Mouse (Mus musculus) neural tube, embryonic 12.5 days (tissue): Measurements from ENCODE around the gene Gnat1. TPM values are rescaled to one million over a fixed set of nuclear protein-coding genes. Genes with fewer than 3 reads are reported as not detected.
A peak's percentile ranks its signal among the peaks of the same experiment; 100 is the strongest.

Experiments
- ATAC-seq: fragments of 200-750 bp; cut with Nextera tagmentation; 2 replicates; pipeline ENCODE4 v1.8.0; 2017; ENCODE audit warnings: low read depth, mild to moderate bottlenecking, moderate TSS enrichment, moderate library complexity; ENCODE audit not compliant: low FRiP score
- H3K27ac ChIP-seq: fragments of 300-500 bp; sonication (generic); 2 replicates; pipeline ENCODE4 v1.5.1; 2016
- H3K27me3 ChIP-seq: fragments of 300-500 bp; sonication (generic); replicated peaks from 2 replicates; pipeline ENCODE4 v1.6.1; 2016; ENCODE audit warnings: mild to moderate bottlenecking
- H3K36me3 ChIP-seq: fragments of 300-500 bp; sonication (generic); 2 replicates; pipeline ENCODE4 v1.6.1; 2016; ENCODE audit warnings: mild to moderate bottlenecking
- H3K4me1 ChIP-seq: fragments of 300-500 bp; sonication (generic); 2 replicates; pipeline ENCODE4 v1.6.1; 2016
- H3K4me2 ChIP-seq: fragments of 300-500 bp; sonication (generic); replicated peaks from 2 replicates; pipeline ENCODE4 v1.6.1; 2016; ENCODE audit warnings: mild to moderate bottlenecking
- H3K4me3 ChIP-seq: fragments of 300-500 bp; sonication (generic); 2 replicates; pipeline ENCODE4 v1.5.1; 2016
- H3K9ac ChIP-seq: fragments of 300-500 bp; sonication (generic); 2 replicates; pipeline ENCODE4 v1.6.1; 2016; ENCODE audit warnings: mild to moderate bottlenecking
- H3K9me3 ChIP-seq: fragments of 300-500 bp; sonication (generic); 2 replicates; pipeline ENCODE4 v1.6.1; 2016; ENCODE audit warnings: mild to moderate bottlenecking
- WGBS: fragments of 180-500 bp; shearing (Covaris S2); methylation state at CpG from one replicate; pipeline ENCODE4 v1.1.7; 2016; 5-methylcytosine and 5-hydroxymethylcytosine counted together
- polyA plus RNA-seq: library from polyadenylated mRNA; unstranded; fragments of >200 nt; fragmentation: Nextera tagmentation; extraction: Ambion mirVana; gene quantifications from 2 replicates; pipeline ENCODE4 v1.2.1, GENCODE M21; 2016

Gnat1 gene
- polyA plus RNA-seq, 1 experiment from 2014 or later, result 2.3 TPM

DNA sequence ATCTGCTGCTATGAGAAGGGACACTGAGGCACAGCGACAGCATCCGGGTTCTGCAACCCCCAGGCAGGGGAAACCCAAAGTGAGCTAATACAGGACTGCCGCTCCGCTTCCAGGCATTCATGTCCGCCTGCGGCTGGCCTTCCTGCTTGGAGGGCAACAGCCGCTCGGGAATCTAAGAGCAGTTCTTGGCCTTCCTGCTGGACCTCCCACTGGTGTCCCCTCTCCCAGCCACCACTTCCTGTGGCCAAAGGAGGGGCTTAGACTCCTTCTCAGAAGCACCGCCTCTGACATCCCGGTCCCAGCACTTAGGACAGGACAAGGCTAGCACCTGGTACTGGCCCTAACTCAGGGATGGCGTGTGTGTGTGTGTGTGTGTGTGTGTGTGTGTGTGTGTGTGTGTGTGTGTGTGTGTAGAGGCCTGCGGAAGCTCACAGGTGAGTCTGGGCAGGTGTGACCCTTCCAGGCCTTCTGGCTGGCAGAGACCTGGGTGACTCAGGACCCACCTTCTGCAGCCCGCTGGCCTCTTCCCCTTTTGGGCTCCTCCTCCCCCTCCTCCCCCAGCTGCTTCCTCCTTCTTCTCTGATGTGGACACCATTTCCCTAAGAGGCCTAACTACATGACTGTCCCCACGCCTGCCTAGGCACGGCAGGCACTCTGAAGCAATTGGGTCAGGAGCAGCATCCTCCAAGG lies 50.6 kb downstream of the Gnat1 start:
- WGBS, result 38% methylated on average over 14 of the region's 15 CpGs
- no peak for ATAC-seq
- H3K4me3 ChIP-seq, result no peak overlapping the region
- H3K36me3 ChIP-seq, result peaks cover 20% of the 10 kb centered on the region
- H3K27me3 ChIP-seq, result no peaks in the 10 kb centered on the region
- H3K4me2 ChIP-seq, result peak overlapping the region; percentile 99
- H3K4me1 ChIP-seq, result peaks cover 94% of the 10 kb centered on the region
- H3K9ac ChIP-seq, result peak overlapping the region; percentile 58
- H3K27ac ChIP-seq, result peak overlapping the region; percentile 96
- H3K9me3 ChIP-seq, result no peaks in the 10 kb centered on the region

DNA sequence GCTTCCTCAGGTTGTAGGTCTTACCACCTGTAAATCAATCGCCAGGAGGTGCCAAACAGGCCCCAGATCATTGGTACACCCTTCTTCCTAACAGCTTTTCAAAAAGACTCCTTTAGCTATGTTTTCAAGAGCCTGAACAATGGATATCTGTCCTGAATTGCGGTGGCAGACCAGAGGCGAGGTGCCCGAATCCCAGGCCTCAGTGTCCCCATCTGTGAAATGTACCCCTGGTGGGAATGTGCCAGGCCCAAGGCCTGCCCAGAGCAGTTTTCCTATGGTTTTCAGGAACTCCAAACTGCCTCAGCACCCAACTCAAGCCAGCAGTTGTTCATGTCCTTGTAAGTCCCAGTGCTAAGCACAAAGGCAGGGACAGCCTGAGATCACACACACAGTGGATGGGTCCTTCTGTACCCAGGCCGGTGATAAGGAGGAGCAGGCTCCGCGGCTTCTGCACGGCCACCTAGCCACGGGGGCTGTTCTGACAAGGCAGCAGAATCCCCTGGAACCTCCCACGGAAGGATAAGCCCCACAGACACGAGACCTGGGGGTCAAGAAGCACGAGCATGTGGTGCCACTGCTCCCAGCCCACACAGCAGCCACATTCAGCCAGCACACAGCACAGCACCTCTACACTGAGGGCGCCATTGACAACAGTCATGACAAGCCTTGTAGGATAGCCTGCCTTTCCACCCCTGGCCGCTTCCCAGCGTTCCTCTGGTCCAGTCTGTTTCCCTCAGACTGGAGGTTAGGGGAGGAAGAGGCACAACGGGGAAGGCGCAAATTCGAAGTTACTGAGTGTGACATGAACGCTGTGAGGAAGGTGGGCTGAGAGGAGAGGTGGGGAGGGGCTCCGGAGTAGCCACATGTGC lies 51.9 kb downstream of the Gnat1 start:
- Histone ChIP-seq H3K4me1 (peaks cover 82% of the 10 kb centered on the region), H3K9ac (peak overlapping the region; percentile 58), H3K36me3 (peaks cover 28% of the 10 kb centered on the region), H3K4me3 (no peak overlapping the region), H3K9me3 (no peaks in the 10 kb centered on the region), H3K27ac (peak overlapping the region; percentile 96), H3K27me3 (no peaks in the 10 kb centered on the region), H3K4me2 (peak overlapping the region; percentile 99)
- no peak for ATAC-seq
- 25% methylated on average over 20 of the region's 20 CpGs for WGBS

DNA sequence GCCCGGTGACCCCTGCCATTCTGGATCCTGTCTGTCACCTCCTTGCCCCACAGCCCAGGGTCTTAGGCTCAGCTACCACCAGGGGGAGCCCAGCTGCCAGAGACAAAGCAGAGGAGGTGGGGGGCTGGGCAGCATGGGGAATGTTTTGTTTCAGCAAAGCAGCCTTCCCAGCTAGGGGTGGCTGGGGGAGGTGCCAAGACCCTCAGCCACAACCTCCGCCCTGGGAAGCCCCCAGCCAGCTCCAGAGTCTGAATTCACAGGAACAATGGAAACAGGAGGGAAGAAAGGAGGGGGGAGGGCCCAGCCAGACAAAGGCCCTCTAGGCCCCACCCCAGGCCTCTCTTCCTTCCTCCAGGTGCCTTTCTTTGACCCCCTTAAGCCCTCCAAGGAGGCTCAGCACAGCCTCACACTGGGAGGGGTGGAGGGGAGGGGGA lies 52.7 kb downstream of the Gnat1 start:
- Histone ChIP-seq H3K4me2 (peak overlapping the region; percentile 99), H3K9ac (peak overlapping the region; percentile 58), H3K36me3 (peaks cover 35% of the 10 kb centered on the region), H3K27me3 (no peaks in the 10 kb centered on the region), H3K27ac (peak overlapping the region; percentile 96), H3K9me3 (no peaks in the 10 kb centered on the region), H3K4me1 (peaks cover 74% of the 10 kb centered on the region), H3K4me3 (peak overlapping the region; percentile 3; the same call in 1 of the 2 replicates)
- WGBS, result 0% methylated on average over 2 of the region's 2 CpGs
- peak; percentile 45 for ATAC-seq

DNA sequence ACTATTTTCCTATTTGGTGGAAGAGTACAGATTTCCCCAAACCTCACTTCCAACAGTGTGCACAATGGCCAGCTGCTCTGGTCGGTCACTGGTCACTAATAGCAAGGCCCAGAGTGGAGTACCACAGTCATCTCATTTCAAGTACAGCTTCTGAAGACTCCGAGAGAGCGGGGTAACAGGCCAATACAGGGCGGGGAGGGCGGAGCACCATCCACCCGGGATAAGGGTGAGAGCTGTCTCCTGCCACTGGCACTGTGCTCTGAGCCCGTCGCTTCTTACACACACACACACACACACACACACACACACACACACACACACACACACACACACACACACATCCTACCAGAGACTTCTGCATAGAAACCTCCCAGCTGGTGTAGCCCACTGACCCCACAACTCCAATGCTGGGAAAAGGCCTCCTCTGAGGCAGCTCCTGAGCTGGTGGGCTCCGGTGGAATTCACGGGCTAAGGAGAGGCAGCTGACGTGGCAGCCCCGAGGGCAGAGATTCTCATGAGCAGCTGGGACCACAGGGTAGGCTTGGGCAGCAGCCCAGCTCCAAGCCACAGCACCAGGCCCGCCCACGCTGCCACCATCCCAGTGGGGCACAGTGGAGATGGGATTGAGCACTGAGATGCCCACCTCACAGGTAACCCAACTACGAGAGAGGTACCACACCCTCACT lies 53.2 kb downstream of the Gnat1 start:
- peak; percentile 10 for ATAC-seq
- WGBS, result 30% methylated on average over 13 of the region's 15 CpGs
- peaks cover 69% of the 10 kb centered on the region for H3K4me1 ChIP-seq
- H3K9me3 ChIP-seq, result no peaks in the 10 kb centered on the region
- H3K27ac ChIP-seq, result peak overlapping the region; percentile 96
- peak overlapping the region; percentile 99 for H3K4me2 ChIP-seq
- H3K36me3 ChIP-seq, result peaks cover 36% of the 10 kb centered on the region
- H3K9ac ChIP-seq, result peak overlapping the region; percentile 58
- H3K4me3 ChIP-seq, result peak overlapping the region; percentile 3; the same call in 1 of the 2 replicates
- no peaks in the 10 kb centered on the region for H3K27me3 ChIP-seq

DNA sequence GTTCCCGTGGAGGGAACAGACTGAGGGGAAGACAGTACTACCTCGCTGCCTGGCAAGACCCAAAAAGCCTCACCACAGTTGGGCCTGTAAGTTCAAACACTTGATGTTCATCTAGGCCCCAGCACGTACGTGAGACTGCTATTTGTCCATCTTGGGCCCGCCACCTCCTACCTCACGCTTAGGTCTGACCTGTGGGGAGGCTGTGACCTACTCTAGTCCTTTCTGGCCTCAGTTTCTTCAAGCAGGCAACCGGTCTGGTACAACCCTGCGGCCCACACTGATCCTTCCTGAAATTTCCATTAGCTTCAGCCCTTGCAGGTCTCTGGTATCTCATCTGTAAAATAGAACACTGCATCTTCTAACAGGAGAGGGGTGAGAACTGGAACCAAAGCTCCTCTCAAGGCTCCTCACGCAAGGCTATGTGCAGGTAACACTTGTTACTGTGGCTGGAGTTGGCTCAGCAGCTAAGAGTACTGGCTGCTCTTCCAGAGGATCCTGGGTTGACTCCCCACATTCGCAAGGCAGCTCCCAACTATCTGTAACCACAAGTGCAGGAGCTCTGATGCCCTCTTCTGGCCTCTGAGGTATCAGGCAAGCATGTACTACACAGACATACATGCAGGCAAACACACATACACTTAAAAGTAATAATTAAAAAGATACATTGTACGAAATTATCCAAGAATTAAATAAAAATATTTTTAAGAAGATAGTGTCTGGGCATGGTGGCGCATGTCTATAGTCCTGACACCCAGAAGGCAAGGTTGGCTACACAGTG lies 54.0 kb downstream of the Gnat1 start:
- Histone ChIP-seq H3K27me3 (no peaks in the 10 kb centered on the region), H3K9me3 (no peaks in the 10 kb centered on the region), H3K9ac (peak overlapping the region; percentile 29; the same call in 1 of the 2 replicates), H3K27ac (peak overlapping the region; percentile 96; the same call in 1 of the 2 replicates), H3K4me2 (peak overlapping the region; percentile 99; the same call in 1 of the 2 replicates), H3K4me1 (peaks cover 61% of the 10 kb centered on the region), H3K4me3 (no peak overlapping the region), H3K36me3 (peaks cover 36% of the 10 kb centered on the region)
- 89% methylated on average over 12 of the region's 12 CpGs for WGBS
- no peak for ATAC-seq

DNA sequence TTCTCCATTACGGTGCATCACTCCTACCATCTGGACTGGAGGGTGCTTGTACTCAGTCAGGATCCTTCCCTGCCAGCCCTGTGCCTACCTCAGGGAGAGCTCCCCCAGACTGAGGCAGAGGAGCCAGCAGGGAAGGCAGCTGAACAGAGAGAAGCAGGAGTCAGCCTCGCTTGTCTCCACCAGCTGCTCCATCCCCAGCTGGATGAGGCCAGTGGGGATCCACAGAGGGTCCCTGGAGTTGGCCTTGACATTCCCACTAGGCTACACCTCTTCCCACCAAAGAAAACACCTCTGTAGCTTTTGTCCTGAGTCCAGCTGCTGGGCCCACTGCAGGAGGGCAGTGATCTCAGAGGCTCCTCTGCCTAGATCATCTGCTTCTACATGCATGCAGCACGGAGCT lies 54.6 kb downstream of the Gnat1 start:
- no peak overlapping the region for H3K4me2 ChIP-seq
- peak overlapping the region; percentile 29; the same call in 1 of the 2 replicates for H3K9ac ChIP-seq

DNA sequence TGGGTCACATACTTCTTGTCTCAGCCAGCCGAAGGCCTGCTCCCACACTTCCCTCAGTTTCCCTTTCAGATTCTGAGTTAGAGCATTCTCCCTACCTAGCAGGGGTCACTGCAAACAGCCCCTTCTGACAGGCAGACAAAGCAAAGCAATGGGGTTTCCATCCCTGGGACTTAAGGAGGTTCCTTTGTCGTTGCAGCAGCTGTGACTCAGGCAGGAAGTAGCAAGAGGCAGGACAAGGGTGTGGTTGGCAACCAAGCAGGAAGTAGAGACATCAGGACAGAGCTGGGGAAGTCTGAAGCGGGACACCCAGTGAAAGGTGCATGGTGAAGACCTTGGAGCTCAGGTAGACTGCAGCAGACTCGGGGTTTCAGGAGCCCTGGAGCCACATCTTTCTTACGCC lies 55.0 kb downstream of the Gnat1 start:
- WGBS, result 68% methylated on average over 5 of the region's 5 CpGs
- Histone ChIP-seq H3K4me3 (no peak overlapping the region), H3K4me2 (no peak overlapping the region), H3K27ac (no peak overlapping the region), H3K36me3 (peaks cover 45% of the 10 kb centered on the region), H3K9ac (0 out of 2 replicates have a peak overlapping the region, but pooled peaks have one; percentile 29), H3K4me1 (peaks cover 55% of the 10 kb centered on the region), H3K27me3 (no peaks in the 10 kb centered on the region), H3K9me3 (no peaks in the 10 kb centered on the region)
- no peak for ATAC-seq

More for the DNA sequence above, 54.6 kb downstream of the Gnat1 start:
- Histone ChIP-seq H3K27me3 (no peaks in the 10 kb centered on the region), H3K4me3 (no peak overlapping the region), H3K9me3 (no peaks in the 10 kb centered on the region), H3K36me3 (peaks cover 41% of the 10 kb centered on the region), H3K27ac (no peak overlapping the region), H3K4me1 (peaks cover 55% of the 10 kb centered on the region)
- WGBS, result 77% methylated on average over 3 of the region's 3 CpGs
- ATAC-seq, result no peak

Other genes with a start within 250 kb of the Gnat1 start
- gene Tmem115, start 145.8 kb downstream of the Gnat1 start, polyA plus RNA-seq, result 46.7 and 48.4 TPM in 2 replicates
- 24.2 and 25.4 TPM in 2 replicates for gene Cyb561d2, start 137.5 kb downstream of the Gnat1 start, polyA plus RNA-seq
- gene Nprl2, start 137.5 kb downstream of the Gnat1 start, polyA plus RNA-seq, result 52.6 and 55.2 TPM in 2 replicates
- 0.51 and 0.82 TPM in 2 replicates for gene Zmynd10, start 132.4 kb downstream of the Gnat1 start, polyA plus RNA-seq
- 37.6 and 37.7 TPM in 2 replicates for gene Rassf1, start 128.2 kb downstream of the Gnat1 start, polyA plus RNA-seq
- gene Tusc2, start 116.5 kb downstream of the Gnat1 start, polyA plus RNA-seq, result 93.3 and 93.9 TPM in 2 replicates
- gene Hyal2, start 111.8 kb downstream of the Gnat1 start, polyA plus RNA-seq, result 93.6 and 97.0 TPM in 2 replicates
- 7.2 and 7.5 TPM in 2 replicates for gene Hyal1, start 102.8 kb downstream of the Gnat1 start, polyA plus RNA-seq
- gene Naa80, start 100.8 kb downstream of the Gnat1 start, polyA plus RNA-seq, result 12.6 and 15.8 TPM in 2 replicates
- gene Hyal3, start 98.9 kb downstream of the Gnat1 start, polyA plus RNA-seq, result 0.84 and 1.5 TPM in 2 replicates
- 20.6 and 23.3 TPM in 2 replicates for gene Ifrd2, start 92.1 kb downstream of the Gnat1 start, polyA plus RNA-seq
- gene Sema3b, start 70.5 kb downstream of the Gnat1 start, polyA plus RNA-seq, result 4.7 and 4.8 TPM in 2 replicates
- 465 and 488 TPM in 2 replicates for gene Gnai2, start 44.3 kb downstream of the Gnat1 start, polyA plus RNA-seq
- gene Slc38a3, start 10.2 kb downstream of the Gnat1 start, polyA plus RNA-seq, result 12.8 and 14.1 TPM in 2 replicates
- 21.4 and 21.5 TPM in 2 replicates for gene Sema3f, start 30.8 kb upstream of the Gnat1 start, polyA plus RNA-seq
- 231 and 241 TPM in 2 replicates for gene Rbm5, start 91.3 kb upstream of the Gnat1 start, polyA plus RNA-seq
- 121 TPM in 2 replicates for gene Rbm6, start 193.5 kb upstream of the Gnat1 start, polyA plus RNA-seq
- 20.8 and 22.7 TPM in 2 replicates for gene Mon1a, start 208.4 kb upstream of the Gnat1 start, polyA plus RNA-seq
- 1.8 and 2.2 TPM in 2 replicates for gene Mst1r, start 227.2 kb upstream of the Gnat1 start, polyA plus RNA-seq
- gene Actl11, start 248.8 kb upstream of the Gnat1 start, polyA plus RNA-seq, result not detected in 2 replicates